9 mouse cellular contexts compared by ENCODE assay signal in genomic region chr1:137656900-137657458, GRCm38 (mm10).
DNase-seq lines count a peak whose midpoint lies in the region; ATAC-seq and TF ChIP-seq lines count a peak whose summit lies in the region.
"Had no signal": no experiment of that assay in that cellular context is flagged by ENCODE, and none has a peak within 500 bp of the region (broad histone marks: within the 10 kb centered on the region; RNA-seq: fewer than 3 reads in every experiment).

No protein-coding gene starts in this region.

- H3K4me3 ChIP-seq in hindbrain, embryonic 10.5 days, result peak overlapping the region; percentile 25
- no peak overlapping the region for H3K4me3 ChIP-seq in lung, postnatal 0 days (ENCODE audit: low read depth, low read length)
- H3K4me3 ChIP-seq: liver, embryonic 13.5 days had no signal

- H3K9ac ChIP-seq in lung, postnatal 0 days (replicated peaks; ENCODE audit: low read depth), result no peak overlapping the region
- H3K9ac ChIP-seq: liver, embryonic 13.5 days had no signal

- no peaks in the 10 kb centered on the region for H3K27me3 ChIP-seq in hindbrain, embryonic 10.5 days (ENCODE audit: insufficient read depth, poor library complexity, severe bottlenecking)
- no peaks in the 10 kb centered on the region for H3K27me3 ChIP-seq in lung, postnatal 0 days (replicated peaks; ENCODE audit: insufficient read depth, low read length)
- H3K27me3 ChIP-seq: liver, embryonic 13.5 days had no signal

- H3K36me3 ChIP-seq in hindbrain, embryonic 10.5 days, result no peaks in the 10 kb centered on the region
- no peaks in the 10 kb centered on the region for H3K36me3 ChIP-seq in lung, postnatal 0 days (ENCODE audit: insufficient read depth, low read length)
- H3K36me3 ChIP-seq: liver, embryonic 13.5 days had no signal

- H3K4me2 ChIP-seq in lung, postnatal 0 days (replicated peaks; ENCODE audit: low read depth, low read length), result no peak overlapping the region
- H3K4me2 ChIP-seq: liver, embryonic 13.5 days had no signal

- peak; percentile 56 for TF ChIP-seq EP300 in lung, postnatal 0 days (IDR thresholded peaks at IDR 0.05)

- H3K27ac ChIP-seq in hindbrain, embryonic 10.5 days, result peak overlapping the region; percentile 83
- H3K27ac ChIP-seq in lung, postnatal 0 days (ENCODE audit: low read length), result no peak overlapping the region
- H3K27ac ChIP-seq: liver, embryonic 13.5 days had no signal

- no peak for TF ChIP-seq CTCF in lung, postnatal 0 days (IDR thresholded peaks at IDR 0.05)

- H3K9me3 ChIP-seq in hindbrain, embryonic 10.5 days, result no peaks in the 10 kb centered on the region
- no peaks in the 10 kb centered on the region for H3K9me3 ChIP-seq in lung, postnatal 0 days (ENCODE audit: low read length)
- H3K9me3 ChIP-seq: liver, embryonic 13.5 days had no signal

- DNase-seq in left cerebral cortex, adult 9 months (ENCODE audit: low spot score in 2 of 2), result peak; percentile 11 to 23
- DNase-seq in left cerebral cortex, postnatal 36 days (ENCODE audit: low spot score in 2 of 2), result no peak
- DNase-seq in cerebellum, adult 11-12 months, result peak; percentile 57
- DNase-seq in gastrocnemius, adult 18-20 months (ENCODE audit: low spot score), result peak; percentile 54
- DNase-seq in hindbrain, embryonic 10.5 days (ENCODE audit: low spot score), result peak; percentile 25
- peak; percentile 46 for DNase-seq in lung, postnatal 0 days (ENCODE audit: low spot score)
- peak; percentile 67 for DNase-seq in skeletal muscle tissue, adult 2 months (ENCODE audit: low read depth, low spot score)
- DNase-seq: liver, embryonic 13.5 days had no signal

- intact Hi-C loops in left cerebral cortex, postnatal 36 days (cut with DNase I), result no loop called here

- peak; percentile 71 for ATAC-seq in lung, postnatal 0 days
- ATAC-seq in erythroid progenitor cell, adult 5-6 weeks (replicated peaks; ENCODE audit: low FRiP score, poor library complexity, severe bottlenecking), result no peak

- peaks cover 15% of the 10 kb centered on the region; the same call in 1 of the 2 replicates for H3K4me1 ChIP-seq in hindbrain, embryonic 10.5 days (replicated peaks)
- no peaks in the 10 kb centered on the region for H3K4me1 ChIP-seq in lung, postnatal 0 days (ENCODE audit: insufficient read depth, low read depth, low read length)
- H3K4me1 ChIP-seq: liver, embryonic 13.5 days had no signal

- WGBS in hindbrain, embryonic 10.5 days, result 35% methylated on average over 6 of the region's 6 CpGs
- 42% methylated on average over 6 of the region's 6 CpGs for WGBS in lung, postnatal 0 days

Comparison
In these comparisons a context has a peak if more than half of its experiments do, and no peak if none do; other contexts are left out.
1. DNase-seq: peak in left cerebral cortex, adult 9 months (2 of 2), cerebellum, adult 11-12 months (single experiment), gastrocnemius, adult 18-20 months (single experiment), hindbrain, embryonic 10.5 days (single experiment), lung, postnatal 0 days (single experiment) and skeletal muscle tissue, adult 2 months (single experiment); none in left cerebral cortex, postnatal 36 days (0 of 2).